Mouse (Mus musculus): Measurements from ENCODE around the gene Loxl4. TPM values are rescaled to one million over a fixed set of nuclear protein-coding genes. Genes with fewer than 3 reads are reported as not detected.

Loxl4 gene
- polyA plus RNA-seq, 1 experiment: 1.7 TPM

- Histone ChIP-seq H3K27ac (ENCODE audit: insufficient read depth, low read depth, low read length) (no peak overlapping the region), H3K4me3 (ENCODE audit: low read depth, low read length) (no peak overlapping the region), H3K36me3 (ENCODE audit: control insufficient read depth, insufficient read depth, low read length) (no peaks in the 10 kb centered on the region), H3K4me1 (ENCODE audit: control insufficient read depth, insufficient read depth, insufficient read length, low read length) (no peaks in the 10 kb centered on the region), H3K27me3 (ENCODE audit: control insufficient read depth, insufficient read depth, low read length) (no peaks in the 10 kb centered on the region)
- 56% methylated on average over 4 of the region's 4 CpGs for WGBS
- TF ChIP-seq POLR2A (IDR thresholded peaks at IDR 0.05; ENCODE audit: low read depth, low read length) (no peak), CTCF (IDR thresholded peaks at IDR 0.05; ENCODE audit: extremely low read depth, insufficient read length, insufficient replicate concordance, low read depth, low read length) (no peak)
Measured at GRCm38 (mm10) chr19:42611746-42612145, 867 bp downstream of the Loxl4 start.

- WGBS: 86% methylated on average over 3 of the region's 3 CpGs
- no peak overlapping the region for H3K4me3 ChIP-seq (ENCODE audit: low read depth, low read length)
- no peaks in the 10 kb centered on the region for H3K27me3 ChIP-seq (ENCODE audit: control insufficient read depth, insufficient read depth, low read length)
- H3K27ac ChIP-seq (ENCODE audit: insufficient read depth, low read depth, low read length): no peak overlapping the region
- H3K36me3 ChIP-seq (ENCODE audit: control insufficient read depth, insufficient read depth, low read length): no peaks in the 10 kb centered on the region
- TF ChIP-seq CTCF (IDR thresholded peaks at IDR 0.05; ENCODE audit: extremely low read depth, insufficient read length, insufficient replicate concordance, low read depth, low read length): no peak
- no peaks in the 10 kb centered on the region for H3K4me1 ChIP-seq (ENCODE audit: control insufficient read depth, insufficient read depth, insufficient read length, low read length)
Measured at GRCm38 (mm10) chr19:42609716-42610115, 2.9 kb downstream of the Loxl4 start.

- TF ChIP-seq CTCF (IDR thresholded peaks at IDR 0.05; ENCODE audit: extremely low read depth, insufficient read length, insufficient replicate concordance, low read depth, low read length) (no peak), POLR2A (IDR thresholded peaks at IDR 0.05; ENCODE audit: low read depth, low read length) (no peak)
- H3K27me3 ChIP-seq (ENCODE audit: control insufficient read depth, insufficient read depth, low read length): no peaks in the 10 kb centered on the region
- WGBS: 94% methylated on average over 5 of the region's 5 CpGs
- H3K36me3 ChIP-seq (ENCODE audit: control insufficient read depth, insufficient read depth, low read length): no peaks in the 10 kb centered on the region
- H3K4me1 ChIP-seq (ENCODE audit: control insufficient read depth, insufficient read depth, insufficient read length, low read length): no peaks in the 10 kb centered on the region
- no peak overlapping the region for H3K4me3 ChIP-seq (ENCODE audit: low read depth, low read length)
- H3K27ac ChIP-seq (ENCODE audit: insufficient read depth, low read depth, low read length): no peak overlapping the region
Measured at GRCm38 (mm10) chr19:42608082-42608481, 4.5 kb downstream of the Loxl4 start.

GRCm38 (mm10) chr19:42602576-42602975, 10.0 kb downstream of the Loxl4 start:
- Histone ChIP-seq H3K4me3 (ENCODE audit: low read depth, low read length) (no peak overlapping the region), H3K27ac (ENCODE audit: insufficient read depth, low read depth, low read length) (no peak overlapping the region), H3K4me1 (ENCODE audit: control insufficient read depth, insufficient read depth, insufficient read length, low read length) (no peaks in the 10 kb centered on the region), H3K36me3 (ENCODE audit: control insufficient read depth, insufficient read depth, low read length) (no peaks in the 10 kb centered on the region), H3K27me3 (ENCODE audit: control insufficient read depth, insufficient read depth, low read length) (no peaks in the 10 kb centered on the region)
- TF ChIP-seq POLR2A (IDR thresholded peaks at IDR 0.05; ENCODE audit: low read depth, low read length) (no peak), CTCF (IDR thresholded peaks at IDR 0.05; ENCODE audit: extremely low read depth, insufficient read length, insufficient replicate concordance, low read depth, low read length) (no peak)
- WGBS: 38% methylated on average over 8 of the region's 8 CpGs

GRCm38 (mm10) chr19:42602041-42602440, 10.6 kb downstream of the Loxl4 start:
- Histone ChIP-seq H3K27me3 (ENCODE audit: control insufficient read depth, insufficient read depth, low read length) (no peaks in the 10 kb centered on the region), H3K4me1 (ENCODE audit: control insufficient read depth, insufficient read depth, insufficient read length, low read length) (no peaks in the 10 kb centered on the region), H3K27ac (ENCODE audit: insufficient read depth, low read depth, low read length) (no peak overlapping the region), H3K4me3 (ENCODE audit: low read depth, low read length) (no peak overlapping the region), H3K36me3 (ENCODE audit: control insufficient read depth, insufficient read depth, low read length) (no peaks in the 10 kb centered on the region)
- WGBS: 83% methylated on average over 8 of the region's 8 CpGs
- TF ChIP-seq CTCF (IDR thresholded peaks at IDR 0.05; ENCODE audit: extremely low read depth, insufficient read length, insufficient replicate concordance, low read depth, low read length) (no peak), POLR2A (IDR thresholded peaks at IDR 0.05; ENCODE audit: low read depth, low read length) (no peak)

GRCm38 (mm10) chr19:42601445-42601844, 11.2 kb downstream of the Loxl4 start:
- H3K4me3 ChIP-seq (ENCODE audit: low read depth, low read length): no peak overlapping the region
- 94% methylated on average over 2 of the region's 2 CpGs for WGBS
- no peak overlapping the region for H3K27ac ChIP-seq (ENCODE audit: insufficient read depth, low read depth, low read length)
- no peaks in the 10 kb centered on the region for H3K4me1 ChIP-seq (ENCODE audit: control insufficient read depth, insufficient read depth, insufficient read length, low read length)
- no peak for TF ChIP-seq CTCF (IDR thresholded peaks at IDR 0.05; ENCODE audit: extremely low read depth, insufficient read length, insufficient replicate concordance, low read depth, low read length)
- no peak for TF ChIP-seq POLR2A (IDR thresholded peaks at IDR 0.05; ENCODE audit: low read depth, low read length)
- no peaks in the 10 kb centered on the region for H3K36me3 ChIP-seq (ENCODE audit: control insufficient read depth, insufficient read depth, low read length)
- H3K27me3 ChIP-seq (ENCODE audit: control insufficient read depth, insufficient read depth, low read length): no peaks in the 10 kb centered on the region

- no peak for TF ChIP-seq POLR2A (IDR thresholded peaks at IDR 0.05; ENCODE audit: low read depth, low read length)
- TF ChIP-seq CTCF (IDR thresholded peaks at IDR 0.05; ENCODE audit: extremely low read depth, insufficient read length, insufficient replicate concordance, low read depth, low read length): no peak
- H3K4me1 ChIP-seq (ENCODE audit: control insufficient read depth, insufficient read depth, insufficient read length, low read length): no peaks in the 10 kb centered on the region
- no peaks in the 10 kb centered on the region for H3K27me3 ChIP-seq (ENCODE audit: control insufficient read depth, insufficient read depth, low read length)
- no peak overlapping the region for H3K4me3 ChIP-seq (ENCODE audit: low read depth, low read length)
- WGBS: 51% methylated on average over 3 of the region's 3 CpGs
- no peak overlapping the region for H3K27ac ChIP-seq (ENCODE audit: insufficient read depth, low read depth, low read length)
- H3K36me3 ChIP-seq (ENCODE audit: control insufficient read depth, insufficient read depth, low read length): no peaks in the 10 kb centered on the region
Measured at GRCm38 (mm10) chr19:42600591-42600990, 12.0 kb downstream of the Loxl4 start.

GRCm38 (mm10) chr19:42599891-42600290, 12.7 kb downstream of the Loxl4 start:
- H3K27me3 ChIP-seq (ENCODE audit: control insufficient read depth, insufficient read depth, low read length): no peaks in the 10 kb centered on the region
- WGBS: 82% methylated on average over 17 of the region's 17 CpGs

More at GRCm38 (mm10) chr19:42599891-42600290, 12.7 kb downstream of the Loxl4 start:
- Histone ChIP-seq H3K4me1 (ENCODE audit: control insufficient read depth, insufficient read depth, insufficient read length, low read length) (no peaks in the 10 kb centered on the region), H3K4me3 (ENCODE audit: low read depth, low read length) (no peak overlapping the region), H3K36me3 (ENCODE audit: control insufficient read depth, insufficient read depth, low read length) (peaks cover 3% of the 10 kb centered on the region; the same call in 1 of the 2 replicates), H3K27ac (ENCODE audit: insufficient read depth, low read depth, low read length) (no peak overlapping the region)
- TF ChIP-seq CTCF (IDR thresholded peaks at IDR 0.05; ENCODE audit: extremely low read depth, insufficient read length, insufficient replicate concordance, low read depth, low read length): no peak
- TF ChIP-seq POLR2A (IDR thresholded peaks at IDR 0.05; ENCODE audit: low read depth, low read length): no peak
